Mouse (Mus musculus): ENCODE data around the gene Ptgr2. TPM values are rescaled to one million over a fixed set of nuclear protein-coding genes. Genes with fewer than 3 reads are reported as not detected.
"Not testable (repeated sequence)": the region's sequence is repeated elsewhere in the genome, so short reads cannot be mapped to it uniquely, and the experiment has no call there.

The Ptgr2 gene
- 39.1 TPM for polyA plus RNA-seq (2021)

DNA sequence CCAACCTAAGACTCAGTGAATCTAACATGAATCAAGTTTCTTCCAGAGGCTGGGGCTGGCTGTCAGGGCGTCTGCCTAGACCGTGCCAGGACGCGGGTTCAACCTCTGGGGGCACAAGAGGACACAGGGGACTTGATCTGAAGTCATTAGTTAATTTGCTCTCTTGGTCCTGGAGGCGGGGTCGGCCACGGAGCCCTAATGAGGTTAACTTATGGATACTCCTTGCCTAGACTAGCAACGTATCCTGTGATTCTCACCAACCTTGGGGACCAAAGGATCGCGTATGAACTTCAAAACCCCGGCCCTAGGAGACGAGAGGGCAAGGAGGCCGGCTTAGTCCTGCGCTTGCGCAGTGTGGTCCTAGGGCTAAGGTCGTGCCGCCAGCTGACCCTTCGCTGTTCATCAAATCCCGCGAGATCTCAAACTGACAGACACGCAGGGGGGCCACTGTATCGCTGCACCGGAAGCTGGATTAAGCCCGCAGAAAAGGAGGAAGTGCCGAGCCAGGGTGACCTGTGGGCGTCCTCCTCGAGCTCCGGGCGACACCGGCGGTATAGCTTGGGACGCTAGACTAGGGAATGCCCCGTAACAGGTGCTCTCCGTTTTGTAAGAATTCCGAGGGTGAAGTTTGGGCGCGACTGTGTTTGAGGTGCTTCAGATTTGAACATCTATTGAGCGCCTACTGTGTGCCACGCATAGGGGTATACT, at the start of gene Ptgr2:
Ptgr2 (plus strand) TSS at position 348 of the 708 bp plus-strand sequence.
- CTCF ChIA-PET, result no interaction called here
- ATAC-seq (peak; percentile 60), DNase-seq (ENCODE audit: low read depth, low spot score) (peak; percentile 42)
- H3K27me3 ChIP-seq, result no peaks in the 10 kb centered on the region
- in situ Hi-C loops (cut with MboI; ENCODE audit: low pct_unique_long_range_greater_than_20kb), result no loop called here
- TF ChIP-seq CTCF (IDR thresholded peaks at IDR 0.05), result no peak
- POLR2A ChIA-PET, result no interaction called here

DNA sequence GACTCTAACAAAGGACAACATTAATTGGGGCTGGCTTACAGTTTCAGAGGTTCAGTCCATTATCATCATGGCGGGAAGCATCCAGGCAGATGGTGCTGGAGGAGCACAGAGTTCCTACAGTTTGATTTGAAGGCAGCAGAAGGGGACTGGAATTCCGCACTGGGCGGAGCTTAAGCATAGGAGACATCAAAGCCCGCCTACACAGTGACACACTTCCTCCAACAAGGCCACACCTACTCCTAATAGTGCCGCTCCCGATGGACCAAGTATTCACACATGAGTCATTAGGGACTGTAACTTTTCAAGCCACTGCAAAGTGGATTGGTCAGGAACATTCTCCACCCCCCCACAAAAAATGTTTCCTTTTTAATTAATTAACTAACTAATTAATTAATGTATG, 49.5 kb upstream of the Ptgr2 start:
- in situ Hi-C loops (cut with MboI; ENCODE audit: low pct_unique_long_range_greater_than_20kb), result no loop called here
- no peak for TF ChIP-seq CTCF (IDR thresholded peaks at IDR 0.05)
- ChIA-PET CTCF (no interaction called here), POLR2A (no interaction called here)
- no peak for ATAC-seq
- no peak for DNase-seq (ENCODE audit: low read depth, low spot score)
- no peaks in the 10 kb centered on the region for H3K27me3 ChIP-seq

DNA sequence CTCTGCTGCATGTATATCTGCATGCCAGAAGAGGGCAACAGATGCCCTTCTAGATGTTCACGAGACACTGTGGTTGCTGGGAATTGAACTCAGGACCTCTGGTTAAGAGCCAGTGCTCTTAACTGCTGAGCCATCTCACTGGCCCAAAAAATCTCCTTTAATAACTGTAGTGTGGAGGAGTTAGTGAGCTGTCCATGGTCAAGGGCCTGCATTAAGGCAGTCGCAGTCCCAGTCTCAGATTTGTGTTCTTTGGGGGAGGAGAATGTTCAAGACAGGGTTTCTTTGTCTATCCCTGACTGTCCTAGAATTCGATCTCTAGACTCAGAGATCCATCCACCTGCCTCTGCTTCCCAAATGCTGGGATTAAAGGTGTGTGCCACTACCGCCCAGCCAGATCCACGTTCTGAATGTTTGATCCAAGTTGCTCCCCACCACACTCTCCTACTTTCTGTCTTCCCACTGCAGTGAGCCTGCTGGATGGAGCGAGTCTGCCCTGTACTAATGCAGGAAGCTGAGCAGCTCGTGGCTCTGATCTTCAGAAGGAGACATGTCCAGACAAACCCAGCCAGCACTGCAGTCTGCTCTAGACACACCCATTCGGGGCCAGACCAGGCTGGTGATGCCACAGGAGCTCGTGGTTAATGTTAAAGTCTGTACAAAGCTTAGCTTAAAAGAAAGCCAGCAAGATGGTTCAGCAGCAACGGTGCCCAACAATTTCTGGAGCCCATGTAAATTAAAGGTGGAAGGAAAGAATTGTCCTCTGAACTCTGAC, 48.9 kb upstream of the Ptgr2 start:
- ChIA-PET POLR2A (no interaction called here), CTCF (no interaction called here)
- DNase-seq (ENCODE audit: low read depth, low spot score), result no peak
- TF ChIP-seq CTCF (IDR thresholded peaks at IDR 0.05), result no peak
- no peak for ATAC-seq
- no peaks in the 10 kb centered on the region for H3K27me3 ChIP-seq
- in situ Hi-C loops (cut with MboI; ENCODE audit: low pct_unique_long_range_greater_than_20kb), result no loop called here

DNA sequence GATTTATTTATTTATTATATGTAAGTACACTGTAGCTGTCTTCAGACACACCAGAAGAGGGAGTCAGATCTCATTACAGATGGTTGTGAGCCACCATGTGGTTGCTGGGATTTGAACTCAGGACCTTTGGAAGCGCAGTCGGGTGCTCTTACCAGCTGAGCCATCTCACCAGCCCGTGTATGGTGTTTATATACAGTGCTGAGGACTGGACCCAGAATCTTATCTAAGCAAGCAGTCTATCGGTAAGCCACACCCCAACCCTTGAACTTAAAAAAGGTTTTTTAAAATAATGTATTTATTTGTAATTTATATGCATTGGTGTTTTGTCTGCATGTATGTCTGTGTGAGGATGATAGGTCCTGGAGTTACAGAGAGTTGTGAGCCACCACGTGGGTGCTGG, 48.0 kb upstream of the Ptgr2 start:
- DNase-seq (ENCODE audit: low read depth, low spot score); ATAC-seq: not testable (repeated sequence)
- CTCF ChIA-PET, result interaction anchor here (1.2 kb wide), 1 partner anchor 12 kb away, joined by 3 read pairs; no protein-coding TSS in a partner anchor

GRCm38 (mm10) chr12:84243076-84243770, 41.8 kb upstream of the Ptgr2 start:
- CTCF ChIA-PET, result interaction anchor here (1.1 kb wide), 1 partner anchor 83 kb away, joined by 4 read pairs; no protein-coding TSS in a partner anchor
- in situ Hi-C loops (cut with MboI; ENCODE audit: low pct_unique_long_range_greater_than_20kb), result no loop called here
- no peaks in the 10 kb centered on the region for H3K27me3 ChIP-seq
- ATAC-seq, result no peak
- DNase-seq (ENCODE audit: low read depth, low spot score), result no peak
- POLR2A ChIA-PET, result interaction anchor here (0.6 kb wide), 1 partner anchor 180 kb away, joined by 3 read pairs; no protein-coding TSS in a partner anchor
- TF ChIP-seq CTCF (IDR thresholded peaks at IDR 0.05), result no peak

More for the DNA sequence above, 48.0 kb upstream of the Ptgr2 start:
- POLR2A ChIA-PET; H3K27me3 ChIP-seq; in situ Hi-C loops (cut with MboI; ENCODE audit: low pct_unique_long_range_greater_than_20kb): not testable (repeated sequence)

GRCm38 (mm10) chr12:84245683-84246082, 39.3 kb upstream of the Ptgr2 start:
- TF ChIP-seq CTCF (IDR thresholded peaks at IDR 0.05), result no peak
- CTCF ChIA-PET, result interaction anchor here (0.8 to 1.3 kb wide), 2 partner anchors 72 to 85 kb away, joined by 3 read pairs; no protein-coding TSS in a partner anchor
- in situ Hi-C loops (cut with MboI; ENCODE audit: low pct_unique_long_range_greater_than_20kb), result no loop called here

GRCm38 (mm10) chr12:84249217-84249616, 35.8 kb upstream of the Ptgr2 start:
- TF ChIP-seq CTCF (IDR thresholded peaks at IDR 0.05), result peak; percentile 94
- peak; percentile 17 for DNase-seq (ENCODE audit: low read depth, low spot score)
- ChIA-PET CTCF (interaction anchor here (0.9 to 2.1 kb wide), 5 partner anchors 12 to 83 kb away, joined by 3 to 7 read pairs (median 3); partner anchors contain the start of gene Elmsan1), POLR2A (no interaction called here)
- no peaks in the 10 kb centered on the region for H3K27me3 ChIP-seq
- no peak for ATAC-seq
- in situ Hi-C loops (cut with MboI; ENCODE audit: low pct_unique_long_range_greater_than_20kb), result no loop called here

More at GRCm38 (mm10) chr12:84245683-84246082, 39.3 kb upstream of the Ptgr2 start:
- no peaks in the 10 kb centered on the region for H3K27me3 ChIP-seq
- POLR2A ChIA-PET, result interaction anchor here (0.5 kb wide), 1 partner anchor 194 kb away, joined by 5 read pairs; the partner anchor contains the start of gene Acot3
- DNase-seq (ENCODE audit: low read depth, low spot score) (no peak), ATAC-seq (no peak)

- ChIA-PET POLR2A (no interaction called here), CTCF (no interaction called here)
- no peak for TF ChIP-seq CTCF (IDR thresholded peaks at IDR 0.05)
- no peak for ATAC-seq
- H3K27me3 ChIP-seq, result no peaks in the 10 kb centered on the region
- no peak for DNase-seq (ENCODE audit: low read depth, low spot score)
- in situ Hi-C loops (cut with MboI; ENCODE audit: low pct_unique_long_range_greater_than_20kb), result loop anchor here (10.0 kb wide), 1 partner anchor 278 kb away; no protein-coding TSS in a partner anchor
These were observed 32.2 kb upstream of the Ptgr2 start for GRCm38 (mm10) chr12:84252811-84253210.

DNA sequence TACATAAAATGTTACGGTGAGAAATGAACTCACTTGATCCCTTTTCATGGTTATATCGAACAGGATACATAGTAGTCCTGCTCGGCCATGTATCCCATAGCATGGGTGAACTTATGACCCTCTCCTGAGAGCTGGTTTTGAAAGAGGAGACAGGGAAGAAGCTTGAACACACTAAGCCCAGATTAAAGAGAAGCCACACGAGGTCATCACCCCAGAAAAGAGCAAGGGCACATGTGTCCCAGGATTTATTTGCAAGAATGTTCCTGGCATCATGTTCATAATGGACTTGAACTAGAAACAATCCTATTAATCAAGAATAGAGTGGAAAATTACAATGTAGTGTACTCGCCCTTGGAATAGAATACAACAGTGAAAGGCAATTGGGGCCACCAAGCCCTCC, 30.1 kb upstream of the Ptgr2 start:
- in situ Hi-C loops (cut with MboI; ENCODE audit: low pct_unique_long_range_greater_than_20kb), result loop anchor here (10.0 kb wide), 1 partner anchor 280 kb away; no protein-coding TSS in a partner anchor
- TF ChIP-seq CTCF (IDR thresholded peaks at IDR 0.05), result no peak
- H3K27me3 ChIP-seq, result no peaks in the 10 kb centered on the region
- ChIA-PET CTCF (no interaction called here), POLR2A (no interaction called here)
- ATAC-seq (no peak), DNase-seq (ENCODE audit: low read depth, low spot score) (no peak)

DNA sequence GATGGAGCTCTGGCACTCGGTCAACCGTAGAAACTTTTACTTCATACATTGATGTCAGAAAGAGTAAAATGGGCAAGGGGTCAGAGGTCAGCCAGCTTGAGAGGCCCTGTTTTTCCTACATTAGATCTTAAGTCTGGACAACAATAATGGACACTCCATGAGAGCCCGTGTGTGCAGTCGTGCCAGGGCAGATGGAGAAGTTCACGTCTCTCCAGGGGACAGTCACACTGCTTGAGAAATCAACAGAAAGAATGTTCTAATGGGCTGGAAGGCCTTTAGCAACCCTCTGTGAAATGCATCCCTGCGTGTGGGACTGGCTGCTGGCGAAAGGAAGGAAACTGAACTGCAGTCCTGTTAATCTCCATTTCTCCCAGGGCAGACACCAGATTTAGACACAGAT, 24.7 kb upstream of the Ptgr2 start:
- ChIA-PET CTCF (no interaction called here), POLR2A (no interaction called here)
- ATAC-seq, result no peak
- no peaks in the 10 kb centered on the region for H3K27me3 ChIP-seq
- no peak for DNase-seq (ENCODE audit: low read depth, low spot score)
- no peak for TF ChIP-seq CTCF (IDR thresholded peaks at IDR 0.05)
- in situ Hi-C loops (cut with MboI; ENCODE audit: low pct_unique_long_range_greater_than_20kb), result no loop called here
